Mouse (Mus musculus) MEL (cell line): ENCODE results near the gene Zhx3. TPM values are rescaled to one million over a fixed set of nuclear protein-coding genes. Genes with fewer than 3 reads are reported as not detected.

Experiments used
- DNase-seq: peaks from one replicate; pipeline ENCODE4 v3.0.0; 2011; ENCODE audit warnings: low read depth, low spot score
- H3K27ac ChIP-seq: 2 replicates; pipeline ENCODE4 v1.5.1; 2012; ENCODE audit warnings: low read depth, mild to moderate bottlenecking, control low read depth, low read length, moderate library complexity; ENCODE audit not compliant: control insufficient read depth
- H3K27me3 ChIP-seq, 2 experiments: fragments of 150-350 bp in 1 of 2; sonication (generic) in 1 of 2; 2 replicates each; pipeline ENCODE4 v1.6.1; 2012; ENCODE audit warnings: low read length in 2 of 2, mild to moderate bottlenecking in 2 of 2, improper control_type of control experiment in 1 of 2, moderate library complexity in 1 of 2; ENCODE audit not compliant: insufficient read depth in 2 of 2, control insufficient read depth in 1 of 2
- H3K36me3 ChIP-seq, 2 experiments: 2 replicates each; pipeline ENCODE4 v1.6.1; 2012 to 2014; ENCODE audit warnings: low read length in 2 of 2, improper control_type of control experiment in 1 of 2, inconsistent platforms in 1 of 2, mild to moderate bottlenecking in 1 of 2; ENCODE audit not compliant: insufficient read depth in 2 of 2, control insufficient read depth in 1 of 2
- H3K4me1 ChIP-seq, 2 experiments: fragments of 150-350 bp in 1 of 2; sonication (generic) in 1 of 2; 2 replicates each; pipeline ENCODE4 v1.6.1; 2012; ENCODE audit warnings: low read length in 2 of 2, improper control_type of control experiment in 1 of 2, mild to moderate bottlenecking in 1 of 2; ENCODE audit not compliant: insufficient read depth in 2 of 2, control insufficient read depth in 1 of 2
- H3K4me3 ChIP-seq, 2 experiments: fragments of 150-350 bp in 1 of 2; sonication (generic) in 1 of 2; 2 replicates each; pipeline ENCODE4 v1.5.1; 2012; ENCODE audit warnings: low read depth in 2 of 2, low read length in 2 of 2, mild to moderate bottlenecking in 2 of 2, moderate library complexity in 2 of 2, control low read depth in 1 of 2, improper control_type of control experiment in 1 of 2; ENCODE audit not compliant: control insufficient read depth in 1 of 2, insufficient read depth in 1 of 2
- H3K79me2 ChIP-seq: 2 replicates; pipeline ENCODE4 v1.6.1; 2012; ENCODE audit warnings: mild to moderate bottlenecking, low read length, moderate library complexity; ENCODE audit not compliant: control insufficient read depth, poor library complexity, insufficient read depth
- H3K9ac ChIP-seq: 2 replicates; pipeline ENCODE4 v1.6.1; 2012; ENCODE audit warnings: low read depth, mild to moderate bottlenecking, control low read depth, low read length, moderate library complexity; ENCODE audit not compliant: control insufficient read depth, poor library complexity, severe bottlenecking
- H3K9me3 ChIP-seq: fragments of 150-350 bp; sonication (generic); replicated peaks from 2 replicates; pipeline ENCODE4 v1.6.1; 2012; ENCODE audit warnings: mild to moderate bottlenecking, low read length, improper control_type of control experiment, moderate library complexity; ENCODE audit not compliant: insufficient read depth
- CHD1 ChIP-seq: IDR thresholded peaks from 2 replicates; pipeline ENCODE4 v1.6.1; 2012; ENCODE audit warnings: low read depth, mild to moderate bottlenecking, inconsistent platforms, low read length, improper control_type of control experiment
- CHD2 ChIP-seq: IDR thresholded peaks from 2 replicates; pipeline ENCODE4 v1.6.1; 2011; ENCODE audit warnings: low read length, improper control_type of control experiment
- CTCF ChIP-seq, 3 experiments: IDR thresholded peaks in 2 of 3; conservative IDR thresholded peaks in 1 of 3; 2 replicates each; pipeline ENCODE4 v1.5.1; 2011 to 2012; ENCODE audit warnings: low read length in 3 of 3, low read depth in 2 of 3, mild to moderate bottlenecking in 2 of 3, improper control_type of control experiment in 1 of 3, inconsistent platforms in 1 of 3, mixed read lengths in 1 of 3, moderate library complexity in 1 of 3; ENCODE audit not compliant: control insufficient read depth in 1 of 3, insufficient read depth in 1 of 3, poor library complexity in 1 of 3, severe bottlenecking in 1 of 3
- ETS1 ChIP-seq: IDR thresholded peaks from 2 replicates; pipeline ENCODE4 v1.6.1; 2012; ENCODE audit warnings: low read depth, mild to moderate bottlenecking, inconsistent platforms, low read length, improper control_type of control experiment, moderate library complexity
- GABPA ChIP-seq: IDR thresholded peaks from 2 replicates; pipeline ENCODE4 v1.6.1; 2012; ENCODE audit warnings: low read depth, mild to moderate bottlenecking, inconsistent platforms, low read length, improper control_type of control experiment, moderate library complexity
- GATA1 ChIP-seq: IDR thresholded peaks from 2 replicates; pipeline ENCODE4 v1.6.1; 2011; ENCODE audit warnings: low read depth, low read length, improper control_type of control experiment
- KAT2A ChIP-seq: conservative IDR thresholded peaks from 2 replicates; pipeline ENCODE4 v1.6.1; 2012; ENCODE audit warnings: low read depth, low read length, improper control_type of control experiment, inconsistent platforms
- MAZ ChIP-seq: IDR thresholded peaks from 2 replicates; pipeline ENCODE4 v1.6.1; 2012; ENCODE audit warnings: low read depth, mild to moderate bottlenecking, inconsistent platforms, low read length, improper control_type of control experiment
- MXI1 ChIP-seq: IDR thresholded peaks from 2 replicates; pipeline ENCODE4 v1.6.1; 2011; ENCODE audit warnings: mild to moderate bottlenecking, low read depth, low read length, improper control_type of control experiment
- MYB ChIP-seq: IDR thresholded peaks from 2 replicates; pipeline ENCODE4 v1.6.1; 2011; ENCODE audit warnings: mild to moderate bottlenecking, low read depth, low read length, improper control_type of control experiment
- MYC ChIP-seq: IDR thresholded peaks from 2 replicates; pipeline ENCODE4 v1.6.1; 2011; ENCODE audit warnings: low read depth, mild to moderate bottlenecking, low read length, improper control_type of control experiment, moderate library complexity
- NRF1 ChIP-seq: IDR thresholded peaks from 2 replicates; pipeline ENCODE4 v1.6.1; 2014; ENCODE audit warnings: low read depth, mild to moderate bottlenecking, inconsistent platforms, low read length, improper control_type of control experiment, moderate library complexity; ENCODE audit not compliant: poor library complexity, insufficient read depth, severe bottlenecking
- POLR2A ChIP-seq, 2 experiments: IDR thresholded peaks; 2 replicates each; pipeline ENCODE4 v1.6.1; 2011 to 2012; ENCODE audit warnings: low read length in 2 of 2, mild to moderate bottlenecking in 2 of 2, control low read depth in 1 of 2, improper control_type of control experiment in 1 of 2, low read depth in 1 of 2, moderate library complexity in 1 of 2; ENCODE audit not compliant: control insufficient read depth in 1 of 2, insufficient read depth in 1 of 2, poor library complexity in 1 of 2
- POLR2AphosphoS2 ChIP-seq: IDR thresholded peaks from 2 replicates; pipeline ENCODE4 v1.6.1; 2011; ENCODE audit warnings: low read length, improper control_type of control experiment
- POLR2AphosphoS5 ChIP-seq: IDR thresholded peaks from 2 replicates; pipeline ENCODE4 v1.6.1; 2012; ENCODE audit warnings: low read depth, borderline replicate concordance, mild to moderate bottlenecking, inconsistent platforms, low read length, moderate library complexity, mixed read lengths
- RAD21 ChIP-seq: IDR thresholded peaks from 2 replicates; pipeline ENCODE4 v1.6.1; 2011; ENCODE audit warnings: mild to moderate bottlenecking, low read depth, low read length, improper control_type of control experiment
- RCOR1 ChIP-seq: IDR thresholded peaks from 2 replicates; pipeline ENCODE4 v1.6.1; 2012; ENCODE audit warnings: low read depth, mild to moderate bottlenecking, inconsistent platforms, low read length, improper control_type of control experiment
- SIN3A ChIP-seq: IDR thresholded peaks from 2 replicates; pipeline ENCODE4 v1.6.1; 2012; ENCODE audit warnings: low read length, improper control_type of control experiment, inconsistent platforms
- TAL1 ChIP-seq: IDR thresholded peaks from 2 replicates; pipeline ENCODE4 v1.6.1; 2012; ENCODE audit warnings: mild to moderate bottlenecking, inconsistent platforms, low read length, moderate library complexity, mixed read lengths
- TBP ChIP-seq: IDR thresholded peaks from 2 replicates; pipeline ENCODE4 v1.8.0; 2011; ENCODE audit warnings: low read depth, low read length, improper control_type of control experiment
- TCF12 ChIP-seq: IDR thresholded peaks from 2 replicates; pipeline ENCODE4 v1.6.1; 2014; ENCODE audit warnings: low read depth, mild to moderate bottlenecking, inconsistent platforms, low read length, improper control_type of control experiment, moderate library complexity
- USF2 ChIP-seq, 2 experiments: IDR thresholded peaks; 2 replicates each; pipeline ENCODE4 v1.6.1; 2011 to 2012; ENCODE audit warnings: improper control_type of control experiment in 2 of 2, low read length in 2 of 2, borderline replicate concordance in 1 of 2, inconsistent platforms in 1 of 2, low read depth in 1 of 2, mild to moderate bottlenecking in 1 of 2; ENCODE audit not compliant: insufficient read depth in 1 of 2
- ZC3H11A ChIP-seq: IDR thresholded peaks from 2 replicates; pipeline ENCODE4 v1.6.1; 2012; ENCODE audit warnings: low read depth, mild to moderate bottlenecking, inconsistent platforms, low read length, improper control_type of control experiment
- ZKSCAN1 ChIP-seq: IDR thresholded peaks from 2 replicates; pipeline ENCODE4 v1.6.1; 2012; ENCODE audit warnings: low read depth, mild to moderate bottlenecking, inconsistent platforms, low read length, improper control_type of control experiment, moderate library complexity
- ZNF384 ChIP-seq: IDR thresholded peaks from 2 replicates; pipeline ENCODE4 v1.6.1; 2012; ENCODE audit warnings: low read depth, mild to moderate bottlenecking, inconsistent platforms, low read length, improper control_type of control experiment
- polyA plus RNA-seq, 2 experiments: library from polyadenylated mRNA; stranded (reverse) in 1 of 2; unstranded in 1 of 2; fragments of >175 nt in 1 of 2; fragments of >200 nt in 1 of 2; gene quantifications; 2 replicates each; pipeline versions ENCODE4 v1.2.1 to v1.2.4; 2012; ENCODE audit warnings: low replicate concordance in 2 of 2, low read depth in 1 of 2; ENCODE audit not compliant: insufficient read length in 2 of 2, insufficient read depth in 1 of 2, missing spikeins in 1 of 2
- total RNA-seq: library from RNA; depleted of rRNA; stranded (reverse); fragments of 300-350 nt; gene quantifications from 2 replicates; pipeline ENCODE4 v1.2.3, GENCODE M21; 2012

The Zhx3 gene
- total and polyA plus RNA-seq, 3 experiments: 4.4 to 4.8 TPM; not detected in 1

GRCm38 (mm10) chr2:160872395-160872794, 403 bp downstream of the Zhx3 start:
- Histone ChIP-seq H3K27me3 (no peaks in the 10 kb centered on the region), H3K4me1 (peaks cover 5 to 7% of the 10 kb centered on the region in 2 experiments; a peak in 2 of 4 replicates), H3K4me3 (peak overlapping the region; percentile 74 to 94), H3K36me3 (peaks cover 0 to 10% of the 10 kb centered on the region in 2 experiments; a peak in 2 of 4 replicates), H3K9ac (peak overlapping the region; percentile 95)
- DNase-seq: peak; percentile 76
- TF ChIP-seq MXI1 (peak; percentile 47; the same call in 1 of the 2 replicates), POLR2AphosphoS2 (no peak), MAZ (0 out of 2 replicates have a peak, but pooled peaks have one; percentile 26)
- TF ChIP-seq, all 39 proteins: peak for 2
- peaks cover 9% of the 10 kb centered on the region for H3K79me2 ChIP-seq
- H3K27ac ChIP-seq: peak overlapping the region; percentile 52
- no peaks in the 10 kb centered on the region for H3K9me3 ChIP-seq

GRCm38 (mm10) chr2:160871310-160871709, 1.5 kb downstream of the Zhx3 start:
- TF ChIP-seq MYB (no peak), MXI1 (0 out of 2 replicates have a peak, but pooled peaks have one; percentile 3)
- Histone ChIP-seq H3K4me3 (peak overlapping the region in 1 of 2 experiments; percentile 10; a peak in 2 of 4 replicates), H3K9me3 (no peaks in the 10 kb centered on the region), H3K4me1 (peaks cover 5 to 7% of the 10 kb centered on the region in 2 experiments; a peak in 2 of 4 replicates), H3K27ac (no peak overlapping the region), H3K9ac (no peak overlapping the region), H3K27me3 (no peaks in the 10 kb centered on the region), H3K36me3 (peaks cover 0 to 10% of the 10 kb centered on the region in 2 experiments; a peak in 2 of 4 replicates), H3K79me2 (peaks cover 9% of the 10 kb centered on the region)
- DNase-seq: peak; percentile 16

- Histone ChIP-seq H3K27me3 (no peaks in the 10 kb centered on the region), H3K4me3 (no peak overlapping the region)
- no peak for TF ChIP-seq NRF1
- TF ChIP-seq GABPA: no peak
- TF ChIP-seq ZNF384: peak; percentile 76
- no peak for TF ChIP-seq USF2 (IDR thresholded peaks at IDR 0.05; ENCODE audit: borderline replicate concordance in 1 of 2, insufficient read depth in 1 of 2, low read depth in 1 of 2, low read length in 2 of 2)
- no peak for TF ChIP-seq CHD2
- TF ChIP-seq RCOR1: no peak
- no peak for TF ChIP-seq CTCF (IDR thresholded peaks at IDR 0.05 in 2 of 3, conservative IDR thresholded peaks at IDR 0.05 in 1 of 3; ENCODE audit: control insufficient read depth in 1 of 3, insufficient read depth in 1 of 3, low read depth in 2 of 3, low read length in 3 of 3, poor library complexity in 1 of 3, severe bottlenecking in 1 of 3)
- no peak for TF ChIP-seq SIN3A
- TF ChIP-seq TAL1: no peak
- no peak for TF ChIP-seq MYB
- TF ChIP-seq TCF12: 0 out of 2 replicates have a peak, but pooled peaks have one; percentile 13
- TF ChIP-seq ZC3H11A: no peak
- TF ChIP-seq POLR2AphosphoS2: no peak
- TF ChIP-seq TBP: no peak
- no peak for TF ChIP-seq CHD1
- no peak for TF ChIP-seq POLR2AphosphoS5
- TF ChIP-seq ZKSCAN1: no peak
- peak; percentile 38; the same call in 1 of the 2 replicates for TF ChIP-seq GATA1
- TF ChIP-seq MXI1: no peak
- no peak for TF ChIP-seq MYC
- TF ChIP-seq POLR2A (IDR thresholded peaks at IDR 0.05; ENCODE audit: control insufficient read depth in 1 of 2, insufficient read depth in 1 of 2, low read depth in 1 of 2, low read length in 2 of 2, poor library complexity in 1 of 2): no peak
- TF ChIP-seq KAT2A: no peak
- no peak for TF ChIP-seq ETS1
- TF ChIP-seq RAD21: no peak
Observed at GRCm38 (mm10) chr2:160869446-160869845, 3.4 kb downstream of the Zhx3 start.

More at GRCm38 (mm10) chr2:160869446-160869845, 3.4 kb downstream of the Zhx3 start:
- no peak overlapping the region for H3K27ac ChIP-seq
- H3K4me1 ChIP-seq: peaks cover 5 to 7% of the 10 kb centered on the region in 2 experiments; a peak in 2 of 4 replicates
- no peak overlapping the region for H3K9ac ChIP-seq
- peaks cover 9% of the 10 kb centered on the region for H3K79me2 ChIP-seq
- peaks cover 0 to 10% of the 10 kb centered on the region in 2 experiments; a peak in 2 of 4 replicates for H3K36me3 ChIP-seq
- no peaks in the 10 kb centered on the region for H3K9me3 ChIP-seq
- no peak for DNase-seq
